Mouse (Mus musculus) limb, embryonic 11.5 days (tissue): ENCODE data around the gene Fez2. TPM values are rescaled to one million over a fixed set of nuclear protein-coding genes. Genes with fewer than 3 reads are reported as not detected.

Experiments
- ATAC-seq: fragments of 200-750 bp; cut with Nextera tagmentation; 2 replicates; pipeline ENCODE4 v1.8.0; 2017; ENCODE audit warnings: low read depth; ENCODE audit not compliant: insufficient number of reproducible peaks, low FRiP score, low TSS enrichment
- DNase-seq: peaks from one replicate; pipeline ENCODE4 v3.0.0-alpha.2; 2015; ENCODE audit warnings: low spot score
- H3K27ac ChIP-seq: fragments of 300-500 bp; sonication (generic); replicated peaks from 2 replicates; pipeline ENCODE4 v1.5.1; 2014; ENCODE audit warnings: low read depth, mild to moderate bottlenecking, low read length
- H3K27me3 ChIP-seq: fragments of 300-500 bp; sonication (generic); 2 replicates; pipeline ENCODE4 v1.6.1; 2014; ENCODE audit warnings: mild to moderate bottlenecking, low read length, mixed read lengths; ENCODE audit not compliant: control insufficient read depth, insufficient read depth
- H3K36me3 ChIP-seq: fragments of 300-500 bp; sonication (generic); 2 replicates; pipeline ENCODE4 v1.6.1; 2014; ENCODE audit warnings: mild to moderate bottlenecking, low read length, moderate library complexity, mixed read lengths; ENCODE audit not compliant: control insufficient read depth, insufficient read depth
- H3K4me1 ChIP-seq: fragments of 300-500 bp; sonication (generic); 2 replicates; pipeline ENCODE4 v1.6.1; 2014; ENCODE audit warnings: low read length, mixed read lengths; ENCODE audit not compliant: control insufficient read depth, insufficient read depth
- H3K4me2 ChIP-seq: fragments of 300-500 bp; sonication (generic); 2 replicates; pipeline ENCODE4 v1.6.1; 2014; ENCODE audit warnings: low read depth, mild to moderate bottlenecking, moderate library complexity; ENCODE audit not compliant: severe bottlenecking
- H3K4me3 ChIP-seq: fragments of 300-500 bp; sonication (generic); 2 replicates; pipeline ENCODE4 v1.5.1; 2014; ENCODE audit warnings: low read depth, low read length
- H3K9ac ChIP-seq: fragments of 300-500 bp; sonication (generic); 2 replicates; pipeline ENCODE4 v1.6.1; 2014; ENCODE audit warnings: mild to moderate bottlenecking, low read length
- H3K9me3 ChIP-seq: fragments of 300-500 bp; sonication (generic); 2 replicates; pipeline ENCODE4 v1.6.1; 2016; ENCODE audit warnings: low read length; ENCODE audit not compliant: control insufficient read depth
- WGBS: fragments of 180-500 bp; shearing (Covaris S2); extraction: QIAGEN DNeasy Blood & Tissue Kit; methylation state at CpG from one replicate; pipeline ENCODE4 v1.1.7; 2014; 5-methylcytosine and 5-hydroxymethylcytosine counted together
- polyA plus RNA-seq: library from polyadenylated mRNA; unstranded; fragments of >200 nt; fragmentation: Nextera tagmentation; extraction: Ambion mirVana; gene quantifications from 2 replicates; pipeline ENCODE4 v1.2.1, GENCODE M21; 2014

Gene Fez2
- polyA plus RNA-seq, 1 experiment from 2014 or later: 44.3 TPM

GRCm38 (mm10) chr17:78373174-78373573 is 44.8 kb downstream of the Fez2 start:
- DNase-seq (no peak), ATAC-seq (no peak)
- Histone ChIP-seq H3K4me1 (no peaks in the 10 kb centered on the region), H3K36me3 (no peaks in the 10 kb centered on the region; the same call in 1 of the 2 replicates), H3K9me3 (no peaks in the 10 kb centered on the region), H3K4me3 (no peak overlapping the region), H3K27ac (no peak overlapping the region), H3K9ac (no peak overlapping the region), H3K27me3 (no peaks in the 10 kb centered on the region), H3K4me2 (no peak overlapping the region)
- 88% methylated on average over 6 of the region's 6 CpGs for WGBS

DNA sequence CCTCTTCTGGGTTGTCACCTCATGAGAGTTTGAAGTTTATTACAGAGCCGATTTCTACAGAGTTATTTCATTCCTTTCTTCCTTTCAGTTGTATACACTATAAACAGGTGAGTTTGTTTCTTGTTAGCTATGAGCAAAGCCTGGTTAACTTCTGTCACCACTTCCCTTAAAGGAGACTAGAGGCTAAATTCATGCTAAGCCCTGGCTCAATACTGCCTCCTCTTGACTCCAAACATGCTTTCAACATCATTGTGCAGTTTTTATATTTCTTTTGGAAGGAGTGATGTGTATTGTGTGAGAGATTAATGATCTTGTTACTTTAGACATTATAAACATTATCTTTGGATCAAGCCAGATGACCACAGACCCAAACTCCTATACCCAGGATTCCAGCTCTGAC is 47.5 kb downstream of the Fez2 start:
- H3K27me3 ChIP-seq: no peaks in the 10 kb centered on the region
- no peaks in the 10 kb centered on the region; the same call in 1 of the 2 replicates for H3K36me3 ChIP-seq
- no peaks in the 10 kb centered on the region for H3K4me1 ChIP-seq
- no peak overlapping the region for H3K4me2 ChIP-seq
- DNase-seq (no peak), ATAC-seq (no peak)
- H3K4me3 ChIP-seq: no peak overlapping the region
- H3K27ac ChIP-seq: no peak overlapping the region
- 83% methylated on average over 1 of the region's 1 CpGs for WGBS
- H3K9me3 ChIP-seq: no peaks in the 10 kb centered on the region
- H3K9ac ChIP-seq: no peak overlapping the region

DNA sequence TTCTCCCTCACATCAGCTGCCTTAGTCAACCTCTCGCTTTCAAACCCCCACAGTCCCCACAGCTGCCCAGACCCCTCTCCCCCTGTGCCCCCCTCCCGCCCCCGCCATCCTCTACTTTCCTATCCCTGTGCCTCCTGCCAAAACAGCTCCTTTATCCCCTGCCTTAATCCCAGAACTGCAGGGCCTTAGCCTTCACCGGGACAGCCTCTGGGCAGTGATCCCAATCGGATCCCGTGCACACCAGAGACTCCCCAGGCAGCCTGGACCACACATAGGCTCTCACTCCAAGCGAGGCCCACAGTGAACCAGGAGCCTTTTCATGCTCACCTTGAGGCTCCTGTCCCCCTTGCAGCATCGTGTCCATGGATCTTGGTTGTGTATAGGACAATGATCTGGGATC is 49.5 kb downstream of the Fez2 start:
- Histone ChIP-seq H3K4me3 (no peak overlapping the region), H3K9me3 (no peaks in the 10 kb centered on the region), H3K9ac (no peak overlapping the region), H3K4me1 (no peaks in the 10 kb centered on the region), H3K4me2 (no peak overlapping the region), H3K27me3 (no peaks in the 10 kb centered on the region), H3K27ac (no peak overlapping the region), H3K36me3 (no peaks in the 10 kb centered on the region; the same call in 1 of the 2 replicates)
- ATAC-seq (no peak), DNase-seq (no peak)
- WGBS: 89% methylated on average over 8 of the region's 8 CpGs

- ATAC-seq: no peak
- H3K27me3 ChIP-seq: no peaks in the 10 kb centered on the region
- WGBS: 73% methylated on average over 7 of the region's 7 CpGs
- no peaks in the 10 kb centered on the region for H3K9me3 ChIP-seq
- H3K4me2 ChIP-seq: no peak overlapping the region
- H3K9ac ChIP-seq: no peak overlapping the region
- H3K4me3 ChIP-seq: no peak overlapping the region
- no peaks in the 10 kb centered on the region for H3K4me1 ChIP-seq
- H3K27ac ChIP-seq: no peak overlapping the region
- no peaks in the 10 kb centered on the region; the same call in 1 of the 2 replicates for H3K36me3 ChIP-seq
- no peak for DNase-seq
Measured at GRCm38 (mm10) chr17:78366070-78366469, 51.9 kb downstream of the Fez2 start.

GRCm38 (mm10) chr17:78364555-78365302 is 53.2 kb downstream of the Fez2 start:
- Histone ChIP-seq H3K4me3 (no peak overlapping the region), H3K9ac (no peak overlapping the region), H3K27ac (no peak overlapping the region), H3K27me3 (no peaks in the 10 kb centered on the region), H3K36me3 (no peaks in the 10 kb centered on the region; the same call in 1 of the 2 replicates), H3K9me3 (no peaks in the 10 kb centered on the region), H3K4me1 (no peaks in the 10 kb centered on the region), H3K4me2 (no peak overlapping the region)
- 93% methylated on average over 23 of the region's 23 CpGs for WGBS
- DNase-seq: no peak
- no peak for ATAC-seq

DNA sequence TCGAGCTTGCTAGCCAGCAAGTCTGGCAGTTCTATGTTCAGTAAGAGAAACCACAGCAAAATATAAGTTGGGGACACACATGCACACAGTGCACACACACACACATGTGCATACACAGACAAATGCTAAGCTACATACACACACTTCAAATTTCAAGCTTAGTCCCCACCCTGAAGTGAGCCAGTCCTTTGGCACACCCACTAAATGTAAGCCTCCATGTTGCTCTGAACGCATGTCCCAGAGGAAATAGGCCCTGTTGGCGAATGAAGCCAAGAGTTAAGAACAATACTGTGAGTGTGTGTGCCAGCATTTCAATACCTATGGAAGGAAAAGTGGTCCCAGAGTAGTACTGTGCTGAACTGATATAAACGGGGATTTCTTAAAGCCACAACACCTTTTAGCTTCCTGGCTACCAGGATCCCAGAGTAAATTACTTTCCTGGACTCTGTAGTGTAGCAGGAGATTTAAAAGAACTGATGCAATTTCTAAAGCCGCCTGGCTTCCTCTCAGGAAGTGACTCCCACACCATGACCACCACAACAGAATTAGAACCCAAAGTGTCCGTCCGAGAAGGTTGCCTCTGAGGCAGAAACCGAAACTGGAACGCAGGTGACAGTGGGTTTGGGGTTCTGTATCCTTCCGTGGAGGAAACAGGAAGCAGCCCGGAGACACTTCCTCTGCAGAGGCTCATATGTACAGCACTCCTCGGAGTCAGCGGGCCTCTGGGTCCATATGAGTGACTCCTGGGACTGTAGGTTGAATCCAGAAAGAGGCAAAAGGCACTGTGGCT is 55.8 kb downstream of the Fez2 start:
- Histone ChIP-seq H3K27ac (no peak overlapping the region), H3K4me1 (no peaks in the 10 kb centered on the region), H3K36me3 (no peaks in the 10 kb centered on the region), H3K9ac (no peak overlapping the region), H3K27me3 (no peaks in the 10 kb centered on the region), H3K4me3 (no peak overlapping the region), H3K9me3 (no peaks in the 10 kb centered on the region), H3K4me2 (no peak overlapping the region)
- ATAC-seq (no peak), DNase-seq (no peak)
- WGBS: 87% methylated on average over 13 of the region's 13 CpGs

DNA sequence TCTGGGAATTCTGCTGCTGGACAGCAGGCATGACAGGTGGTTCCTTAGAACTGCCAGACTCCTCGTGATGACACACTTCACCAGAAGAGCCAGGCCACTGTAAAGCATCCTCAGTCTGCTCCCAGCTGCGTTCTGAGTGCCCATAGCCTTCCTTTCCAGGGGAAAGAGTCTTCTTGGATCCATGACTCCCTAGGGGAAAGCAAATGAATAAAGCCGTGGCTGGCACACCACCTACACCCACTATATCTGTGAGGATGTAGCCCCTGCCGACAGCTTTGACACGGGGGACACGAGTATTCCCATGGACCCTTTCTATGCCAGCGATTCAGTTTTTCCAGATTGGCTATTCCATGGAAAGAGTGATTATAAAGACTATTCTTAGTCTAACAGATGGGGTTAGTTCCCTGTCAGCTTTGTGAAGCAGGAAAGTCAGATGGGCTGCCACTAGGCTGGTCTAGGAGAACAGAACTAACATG is 59.7 kb downstream of the Fez2 start:
- no peak overlapping the region for H3K27ac ChIP-seq
- no peaks in the 10 kb centered on the region for H3K36me3 ChIP-seq
- no peaks in the 10 kb centered on the region for H3K9me3 ChIP-seq
- WGBS: 86% methylated on average over 7 of the region's 7 CpGs
- no peaks in the 10 kb centered on the region for H3K4me1 ChIP-seq
- H3K4me2 ChIP-seq: no peak overlapping the region
- ATAC-seq (no peak), DNase-seq (no peak)
- H3K4me3 ChIP-seq: no peak overlapping the region
- H3K27me3 ChIP-seq: no peaks in the 10 kb centered on the region
- no peak overlapping the region for H3K9ac ChIP-seq

DNA sequence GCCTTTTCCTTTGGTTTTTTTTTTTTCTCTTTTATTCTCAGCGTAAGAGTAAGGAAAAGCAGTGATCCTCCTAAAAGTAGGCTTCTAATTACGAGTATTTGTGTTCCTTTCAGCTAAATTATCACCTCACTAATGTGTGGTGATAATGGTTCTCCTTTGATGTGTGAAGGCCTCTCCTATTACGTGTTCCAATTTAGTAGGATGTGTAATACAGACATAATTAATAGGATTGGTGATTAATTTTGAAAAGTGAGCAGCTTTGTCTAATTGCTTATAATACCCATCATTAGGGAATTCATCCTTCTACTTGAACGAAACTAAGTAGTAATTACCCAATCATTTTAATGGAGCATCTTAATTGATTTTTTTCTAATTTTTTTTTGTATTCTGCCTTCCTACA is 60.2 kb downstream of the Fez2 start:
- H3K27ac ChIP-seq: no peak overlapping the region
- DNase-seq (no peak), ATAC-seq (no peak)
- no peak overlapping the region for H3K4me2 ChIP-seq
- WGBS: 45% methylated on average over 4 of the region's 4 CpGs
- no peaks in the 10 kb centered on the region for H3K9me3 ChIP-seq
- no peak overlapping the region for H3K4me3 ChIP-seq
- H3K27me3 ChIP-seq: no peaks in the 10 kb centered on the region
- no peak overlapping the region for H3K9ac ChIP-seq
- no peaks in the 10 kb centered on the region for H3K4me1 ChIP-seq
- no peaks in the 10 kb centered on the region for H3K36me3 ChIP-seq
